Mouse (Mus musculus) gastrocnemius, adult 8-10 months (tissue): ENCODE data around the gene Msx3. TPM values are rescaled to one million over a fixed set of nuclear protein-coding genes. Genes with fewer than 3 reads are reported as not detected.

Experiments
- DNase-seq, 2 experiments: peaks; one replicate each; pipeline ENCODE4 v3.0.0; 2022; ENCODE audit warnings: low spot score in 2 of 2
- total RNA-seq, 4 experiments: library from RNA; stranded (reverse); gene quantifications; 2 replicates each; pipeline ENCODE4 v1.2.4; 2022

Gene Msx3
- not detected for total RNA-seq

DNA sequence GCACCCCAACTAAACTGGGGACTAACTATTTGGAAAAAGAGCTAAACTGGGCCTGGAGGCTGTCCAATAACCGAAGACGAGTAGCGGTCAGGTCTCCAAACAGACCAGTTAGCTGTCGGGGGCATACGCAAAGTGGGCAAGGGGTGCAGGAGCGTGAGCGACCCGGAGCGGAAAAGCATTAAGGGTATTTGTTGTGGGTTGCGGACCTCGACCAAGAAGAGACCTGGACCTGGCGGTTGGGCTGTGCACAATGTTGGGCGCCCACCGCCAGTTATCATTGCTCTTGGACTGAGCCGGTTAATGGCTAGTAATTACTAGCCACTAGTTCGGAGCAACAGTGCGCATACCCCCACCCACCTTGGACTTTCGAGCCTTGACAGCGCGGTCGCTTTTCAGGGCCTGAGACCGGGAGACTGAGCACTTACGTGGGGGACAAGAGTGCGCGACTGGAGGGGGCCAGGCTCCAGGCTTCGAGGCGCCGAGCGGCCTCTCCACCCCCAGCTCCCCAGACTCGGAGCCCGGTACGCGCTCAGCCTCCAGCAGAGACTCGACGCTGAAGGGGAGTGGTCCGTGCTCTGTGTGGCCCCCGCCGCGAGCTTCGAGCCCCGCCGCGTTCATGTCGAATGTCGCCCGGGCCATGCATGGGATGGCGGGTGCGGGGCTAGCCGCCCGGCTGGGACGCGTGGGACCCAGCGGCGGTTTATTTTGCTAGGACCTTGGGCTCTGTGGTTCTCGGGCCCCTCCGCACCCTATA, at the start of gene Msx3:
TSS of gene Msx3 (minus strand) at position 729 of the 754 bp plus-strand sequence.
- no peak for DNase-seq

DNA sequence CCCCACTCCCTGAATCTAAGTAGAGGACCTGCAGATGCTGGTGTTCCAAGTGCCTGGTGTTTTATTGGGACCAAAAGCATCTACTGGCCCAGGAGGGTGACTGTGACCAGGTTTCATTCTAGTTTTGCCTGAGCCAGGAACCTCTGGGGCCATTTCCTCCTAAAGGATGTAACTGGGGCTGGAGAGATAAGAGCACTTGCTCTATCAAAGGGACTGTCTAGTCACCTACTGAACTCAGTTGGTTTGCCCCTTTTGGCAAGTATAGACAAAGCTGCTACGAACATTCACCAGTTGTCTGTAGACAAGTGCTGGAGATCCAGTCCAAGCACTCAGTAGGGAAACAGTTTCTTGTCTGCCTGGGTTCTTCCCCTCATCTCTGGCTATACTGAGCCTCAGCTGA, 49.6 kb upstream of the Msx3 start:
- DNase-seq, result no peak

DNA sequence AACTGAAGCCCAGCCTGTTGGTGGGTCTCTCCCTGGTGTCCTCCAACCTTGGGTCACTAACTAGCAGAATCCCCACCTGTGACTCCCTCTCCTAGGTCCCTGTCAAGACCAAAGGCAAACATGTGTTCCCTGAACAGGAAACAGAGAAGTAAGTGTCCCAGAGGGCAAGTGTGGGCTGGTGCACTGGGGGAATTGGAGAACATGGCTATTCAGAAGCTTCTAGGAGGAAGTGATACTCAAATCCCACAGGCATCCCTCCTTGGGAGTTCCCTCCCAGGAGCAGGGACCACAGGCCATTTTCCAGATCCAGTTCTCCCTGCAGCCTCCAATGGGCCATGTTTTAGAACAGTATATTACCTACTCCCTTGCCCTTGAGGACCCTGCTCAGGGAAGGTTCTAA, 47.2 kb upstream of the Msx3 start:
- DNase-seq, result no peak

DNA sequence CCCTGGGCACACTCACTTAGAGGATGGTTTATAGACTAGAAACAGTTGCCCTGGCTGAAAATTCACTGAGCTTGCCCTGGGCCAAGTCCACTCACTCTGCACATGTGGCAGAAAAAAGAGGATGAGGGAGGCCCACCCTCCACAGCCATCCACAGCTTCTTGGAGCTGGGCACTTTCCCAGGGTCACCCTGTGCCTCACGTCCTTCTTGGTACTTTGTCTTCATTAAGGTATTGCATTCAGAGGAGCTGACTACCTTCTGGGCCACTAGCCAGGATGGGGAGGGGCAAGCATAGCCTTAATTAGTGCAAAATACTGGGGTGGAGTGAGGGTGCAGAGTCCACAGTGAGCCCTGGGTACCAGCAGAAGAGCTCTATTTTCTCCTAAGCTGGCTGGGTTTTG, 46.7 kb upstream of the Msx3 start:
- no peak for DNase-seq

DNA sequence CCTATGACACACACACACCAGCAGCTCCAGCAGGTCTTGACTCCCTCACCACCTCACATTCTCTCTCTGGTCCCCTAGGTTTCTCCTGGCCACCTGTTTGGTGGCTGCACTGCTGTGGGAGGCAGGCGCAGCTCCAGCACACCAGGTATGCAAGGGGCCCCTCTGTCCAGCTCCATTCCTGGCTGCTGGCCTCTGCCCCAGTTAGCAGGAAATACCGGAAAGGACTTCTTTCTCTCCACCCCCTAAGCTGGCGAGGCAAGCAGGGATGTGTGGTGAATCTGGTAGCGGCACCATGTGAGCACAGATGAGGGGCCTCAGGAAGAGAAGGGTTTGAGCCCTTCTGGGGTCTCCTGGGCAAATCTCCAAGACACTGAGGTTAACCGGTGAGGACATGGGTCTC, 46.1 kb upstream of the Msx3 start:
- no peak for DNase-seq

DNA sequence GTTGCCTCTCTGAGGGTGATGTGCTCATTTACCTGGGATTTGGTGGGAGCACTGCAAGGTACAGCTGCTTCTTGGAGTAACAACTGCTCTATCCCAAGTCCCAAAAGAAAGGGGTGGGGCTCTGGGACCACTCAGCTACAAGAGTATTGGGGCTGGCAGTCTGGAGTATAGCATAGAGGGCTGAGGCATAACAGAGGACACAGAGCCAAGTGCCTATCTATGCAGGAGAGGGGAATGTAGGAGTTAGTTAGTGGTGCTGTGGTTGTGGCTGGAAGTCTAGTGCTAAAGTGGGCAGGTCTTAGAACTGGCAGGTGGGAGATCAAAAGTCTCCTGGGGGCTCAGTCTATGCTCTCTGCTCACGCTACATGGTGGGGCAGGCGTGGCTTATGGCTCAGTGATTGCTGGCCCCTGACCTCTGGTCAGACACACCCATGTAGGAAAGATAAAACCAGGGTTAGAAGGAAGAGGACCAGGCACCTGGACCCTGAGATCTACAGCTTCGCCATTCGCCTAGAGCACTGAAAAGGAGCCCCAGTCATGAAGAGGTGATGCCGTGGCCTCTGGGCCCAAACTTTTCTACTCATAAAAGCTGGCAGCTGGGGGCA, 44.1 kb upstream of the Msx3 start, which contains the start of gene Prap1:
TSS of gene Prap1 (plus strand) at position 472 of the 605 bp plus-strand sequence.
- no peak for DNase-seq

DNA sequence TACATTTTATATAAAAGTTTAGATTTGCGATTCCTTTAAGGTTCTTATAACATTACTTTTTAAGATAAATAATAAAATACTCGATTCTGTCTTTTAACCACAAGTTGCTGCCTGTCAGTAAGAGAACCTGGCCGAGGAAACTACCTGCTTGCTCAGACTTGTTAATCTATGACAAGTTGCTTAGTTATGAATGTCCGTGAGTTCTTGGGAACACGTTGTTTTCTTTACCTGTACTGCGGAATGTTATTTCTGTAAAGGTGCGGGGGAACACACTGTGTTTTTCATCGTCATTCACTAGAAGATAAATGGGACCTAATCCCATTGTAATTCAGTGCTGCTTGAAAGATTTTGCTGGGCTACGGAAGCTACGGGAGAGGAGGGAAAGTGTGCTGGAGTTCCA, 41.7 kb upstream of the Msx3 start:
- no peak for DNase-seq

DNA sequence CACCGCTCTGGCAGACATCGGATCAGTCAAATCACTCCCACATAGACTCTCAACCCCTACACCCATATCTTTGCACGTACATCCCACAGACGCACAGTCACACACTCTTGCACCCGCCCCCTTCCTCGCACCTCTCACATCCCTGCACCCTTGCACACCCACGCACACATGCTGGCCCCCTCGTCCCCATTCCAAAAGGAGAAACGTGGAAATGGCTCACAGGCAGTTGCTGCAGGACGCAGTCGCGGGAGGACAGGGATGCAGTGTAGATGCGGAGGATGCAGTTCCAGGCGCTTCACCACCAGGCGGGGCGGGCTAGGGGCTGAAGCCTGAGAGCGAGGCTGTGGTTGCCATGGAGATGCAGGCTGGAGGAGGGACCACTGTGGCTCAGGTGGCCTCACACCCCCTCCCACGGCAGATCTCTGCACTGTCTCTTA, 33.4 kb upstream of the Msx3 start, which contains the start of gene Caly:
TSS of gene Caly (minus strand) at position 307 of the 437 bp plus-strand sequence.
- no peak for DNase-seq

DNA sequence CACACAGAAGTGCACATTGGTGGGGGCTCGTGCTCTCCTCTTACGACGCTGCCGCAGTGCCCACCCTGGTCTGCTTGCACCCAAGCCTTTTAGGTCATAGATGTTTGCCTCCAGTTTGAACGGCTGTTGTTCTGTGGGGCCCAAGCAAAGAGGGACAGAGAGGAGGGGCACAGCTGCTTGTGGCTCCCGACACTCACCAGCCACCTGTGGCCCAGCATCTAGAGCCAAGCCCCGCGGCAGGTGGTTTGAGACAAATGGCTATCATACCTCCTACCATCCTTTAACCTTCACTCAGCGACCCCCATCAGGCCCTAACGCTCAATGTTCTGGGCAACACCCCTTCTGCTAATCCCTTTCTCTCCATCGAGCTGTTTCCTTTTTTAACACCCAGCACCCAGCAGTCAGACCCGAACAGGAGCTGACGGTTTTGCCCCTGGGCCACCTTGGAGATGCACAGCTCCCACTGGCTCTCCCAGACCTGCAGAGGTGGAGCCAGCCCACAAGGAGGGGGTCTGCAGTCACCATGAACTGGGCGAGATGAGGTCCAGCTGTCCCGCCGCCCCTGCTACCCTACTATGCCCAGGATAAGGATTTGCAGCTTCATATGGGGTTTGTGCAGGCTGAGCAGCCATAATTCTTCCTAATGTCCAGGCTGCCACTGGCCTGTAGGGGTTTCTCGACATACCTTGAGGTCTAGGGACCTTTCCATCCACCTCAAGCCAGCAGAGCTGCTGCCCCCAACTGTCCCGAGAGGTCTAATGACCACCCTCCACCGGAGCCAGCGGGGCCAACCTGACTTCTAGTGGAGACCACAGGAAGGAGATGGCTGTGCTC, 32.7 kb upstream of the Msx3 start:
- no peak for DNase-seq

DNA sequence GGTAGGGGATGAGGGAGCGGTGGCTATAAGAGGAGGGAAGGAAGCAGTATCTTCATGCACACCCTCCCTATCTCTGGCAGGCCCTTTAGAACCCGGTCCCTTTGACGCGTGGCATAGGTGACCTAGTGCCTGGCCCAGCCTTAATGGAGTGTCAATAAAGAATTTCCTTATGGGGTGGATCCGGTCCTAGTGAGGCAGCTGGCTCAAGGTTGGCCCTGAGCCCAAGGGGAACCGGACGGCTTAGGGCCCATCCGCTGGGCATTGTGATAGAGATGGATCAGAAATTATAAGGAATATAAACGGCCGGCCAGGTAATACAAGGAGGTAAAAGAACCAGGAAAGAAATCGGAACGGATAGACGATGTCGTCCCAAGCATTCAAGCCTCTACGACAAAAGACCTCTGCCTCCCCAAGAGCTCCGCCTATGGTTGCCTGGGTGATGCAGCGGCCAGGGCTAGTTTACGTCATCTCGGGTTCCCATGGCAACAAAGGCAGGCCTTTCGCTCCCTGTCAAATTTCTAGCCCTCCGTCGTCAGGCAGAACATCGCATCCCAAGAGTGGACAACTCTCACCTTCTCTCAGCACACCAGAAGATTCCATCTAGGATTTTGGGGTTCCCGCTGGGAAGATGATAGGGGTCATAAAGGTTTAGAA, 31.7 kb upstream of the Msx3 start:
- no peak for DNase-seq

DNA sequence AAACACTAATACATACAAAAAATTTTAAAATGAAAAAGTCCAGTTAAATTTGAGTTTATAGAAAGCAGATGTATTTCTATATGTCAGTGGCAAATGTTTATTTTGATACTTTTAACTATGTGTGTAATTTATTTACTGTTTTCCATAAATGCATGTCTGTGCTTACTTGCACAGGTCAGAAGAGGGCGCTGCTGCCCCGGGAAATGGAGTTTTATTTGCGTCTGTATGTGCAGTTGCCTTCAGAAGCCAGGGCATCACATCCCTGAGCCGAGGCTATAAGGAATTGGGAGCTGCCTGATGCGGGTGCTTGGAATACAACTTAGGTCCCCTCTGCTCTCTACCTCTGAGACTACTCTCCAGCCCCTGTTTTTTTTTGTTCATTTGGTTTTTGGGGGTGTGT, 29.8 kb upstream of the Msx3 start:
- DNase-seq, result peak in 1 of 2 experiments; percentile 31

DNA sequence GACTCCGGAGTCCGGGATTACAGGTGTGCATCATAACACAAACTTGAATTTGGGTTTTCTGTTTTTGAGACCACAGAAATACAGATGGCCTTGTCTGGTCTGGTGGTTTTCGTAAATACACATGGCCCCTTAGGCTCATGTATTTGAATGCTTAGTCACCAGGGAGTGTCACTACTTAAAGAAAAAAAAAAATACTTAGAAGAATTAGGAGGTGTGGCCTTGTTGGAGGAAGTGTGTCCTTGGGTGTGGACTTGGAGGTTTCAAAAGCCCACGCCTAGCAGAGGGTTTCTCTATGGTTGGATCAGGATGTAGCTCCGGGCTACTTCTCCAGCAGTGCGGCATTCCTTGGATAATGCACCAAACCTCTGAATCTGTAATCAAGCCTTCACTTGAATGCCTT, 28.8 kb upstream of the Msx3 start:
- DNase-seq, result no peak

DNA sequence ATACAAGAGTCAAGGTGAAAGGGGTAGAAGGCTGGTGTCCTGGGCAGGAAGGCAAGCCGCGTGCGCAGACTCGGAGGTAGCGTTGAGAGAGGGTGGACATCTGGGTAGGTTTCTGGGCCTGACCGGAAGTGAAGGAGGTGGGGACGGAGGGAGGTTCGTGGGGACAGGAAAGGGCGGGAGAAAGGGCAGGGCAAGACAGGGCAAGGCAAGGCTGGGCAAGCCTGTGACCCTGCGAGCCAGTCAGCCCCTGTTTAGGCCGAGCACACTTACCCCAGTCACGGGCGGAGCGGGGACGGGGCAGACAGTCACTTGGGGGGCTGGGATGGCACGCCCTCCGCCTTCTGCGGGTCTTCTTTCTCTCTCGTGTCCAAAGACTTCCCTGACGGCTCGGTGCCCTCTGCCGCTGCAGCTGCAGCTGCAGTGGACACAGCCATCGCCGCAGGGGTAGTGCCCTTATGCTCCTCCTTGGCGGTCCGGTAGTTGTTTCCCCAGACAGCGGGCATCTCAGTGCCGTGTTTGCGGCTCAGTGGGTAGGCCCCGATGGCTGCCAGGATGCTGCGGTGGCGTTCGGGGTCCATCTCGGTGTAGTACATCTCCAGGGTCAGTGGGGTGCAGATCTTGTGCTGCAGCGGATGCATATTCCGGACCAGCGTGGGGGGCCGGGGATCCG, 21.3 kb upstream of the Msx3 start:
- DNase-seq, result no peak

DNA sequence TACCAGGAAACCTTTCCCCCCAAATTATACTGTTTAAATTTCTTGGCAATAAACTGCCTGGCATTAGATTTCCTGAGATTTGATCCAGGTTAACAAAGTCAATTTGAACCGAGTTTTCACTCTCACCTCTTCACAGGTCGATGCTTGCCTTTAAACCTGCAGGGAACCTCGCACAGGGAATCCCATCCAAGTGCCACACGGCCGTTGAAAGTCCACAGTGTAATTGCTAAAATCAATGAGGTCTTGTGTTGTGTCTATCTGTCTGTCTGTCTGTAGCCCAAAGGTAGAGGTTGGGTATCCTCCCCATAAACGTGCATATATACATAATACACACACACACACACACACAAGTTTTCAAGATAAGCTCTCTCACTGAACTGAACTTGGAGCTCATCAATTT, 18.5 kb upstream of the Msx3 start:
- no peak for DNase-seq

DNA sequence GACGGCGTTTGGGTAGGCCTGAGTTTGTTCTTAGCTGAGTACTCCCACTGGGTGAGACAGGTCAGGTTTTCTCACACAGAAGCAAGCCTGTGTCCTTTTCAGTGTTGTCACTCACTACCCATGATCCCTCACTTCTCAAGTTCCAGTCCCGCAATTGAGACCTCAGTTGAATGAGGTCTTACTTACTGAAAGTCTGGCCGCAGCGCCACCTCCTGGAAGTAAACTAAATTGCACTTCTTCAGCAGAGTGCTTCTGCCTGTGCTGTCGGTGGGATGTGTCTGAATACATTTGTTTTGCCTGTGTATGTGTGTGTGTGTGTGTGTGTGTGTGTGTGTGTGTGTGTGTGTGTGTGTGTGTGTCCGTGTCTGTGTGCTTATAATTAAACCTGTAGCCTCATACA, 14.2 kb upstream of the Msx3 start:
- peak; percentile 29 to 48 for DNase-seq

DNA sequence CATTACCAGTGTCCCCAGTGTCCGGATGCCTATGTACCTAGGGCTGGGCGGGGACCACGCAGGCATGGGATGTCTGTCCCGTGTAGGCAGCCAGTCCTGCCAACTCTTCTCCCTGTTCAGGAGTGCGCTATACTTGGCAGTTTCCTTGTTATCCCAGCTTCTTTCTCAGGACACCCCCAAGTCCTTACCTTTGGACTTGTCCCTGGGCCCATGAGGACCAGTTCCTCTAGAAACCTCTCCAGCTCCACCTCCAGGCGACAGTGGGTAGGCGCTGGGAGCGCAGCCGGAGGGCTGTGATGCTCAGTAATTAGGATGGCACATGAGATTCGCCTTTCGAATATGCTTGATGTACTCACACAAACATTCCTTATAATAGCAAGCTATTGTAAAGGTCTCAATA, 13.4 kb upstream of the Msx3 start:
- DNase-seq, result no peak

DNA sequence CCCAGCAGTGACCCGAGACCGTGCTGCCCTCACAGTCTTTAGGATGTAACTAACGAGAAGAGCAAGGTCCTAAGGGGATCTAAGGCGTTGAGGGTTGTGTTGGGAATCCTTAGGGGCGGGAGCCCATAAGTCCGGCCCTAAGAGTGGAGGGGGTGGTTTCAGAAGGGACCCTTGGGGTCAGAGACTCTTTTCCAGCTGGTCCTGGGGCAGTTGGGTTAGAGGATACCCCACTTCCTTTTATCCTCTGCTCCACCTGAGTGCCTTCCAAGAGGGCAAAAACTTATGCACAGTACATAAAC, 12.9 kb upstream of the Msx3 start:
- DNase-seq, result no peak

DNA sequence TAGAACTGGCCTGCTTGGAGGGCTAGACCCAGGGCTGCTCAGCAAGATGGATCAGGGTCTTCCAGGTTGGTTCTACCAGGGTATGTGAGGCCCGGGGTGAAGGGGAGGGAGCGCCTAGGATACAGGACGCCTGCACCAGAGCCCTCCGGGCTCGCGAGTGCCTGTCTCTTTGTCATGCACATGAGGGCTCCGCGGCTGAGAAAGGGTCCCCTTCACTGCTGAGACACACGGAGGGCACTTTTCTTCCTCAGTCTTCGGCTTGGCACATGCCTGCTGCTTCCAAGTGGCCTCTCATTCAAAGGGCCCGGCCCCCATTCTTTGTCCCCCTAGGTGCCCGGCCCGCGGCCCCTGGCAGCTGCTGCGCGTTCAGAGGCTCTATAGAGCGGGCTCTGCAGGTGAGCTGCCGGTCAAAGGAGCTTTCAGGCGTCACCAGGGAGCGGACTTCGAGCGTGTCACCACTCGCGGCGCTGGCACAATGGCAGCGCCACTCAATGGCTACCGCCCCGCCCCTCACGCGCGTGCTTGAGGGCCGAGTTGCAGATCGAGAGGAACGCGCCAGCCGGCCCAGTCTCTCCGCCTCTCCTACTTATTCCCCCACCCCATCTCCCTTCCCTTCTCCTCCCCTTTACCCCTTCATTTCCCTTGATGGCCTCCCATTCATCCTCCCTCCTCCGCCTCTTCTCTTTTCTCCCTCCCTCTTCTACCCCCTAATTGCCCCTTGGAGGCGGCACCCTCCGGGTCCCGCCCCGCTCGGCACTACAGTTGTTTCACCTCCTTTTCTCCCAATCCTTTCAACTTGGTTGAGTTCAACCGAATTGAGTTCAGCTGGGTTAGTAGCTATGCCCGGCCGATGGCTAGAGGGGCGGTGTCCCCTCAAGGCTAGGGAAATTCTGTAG, 12.3 kb upstream of the Msx3 start:
- no peak for DNase-seq

DNA sequence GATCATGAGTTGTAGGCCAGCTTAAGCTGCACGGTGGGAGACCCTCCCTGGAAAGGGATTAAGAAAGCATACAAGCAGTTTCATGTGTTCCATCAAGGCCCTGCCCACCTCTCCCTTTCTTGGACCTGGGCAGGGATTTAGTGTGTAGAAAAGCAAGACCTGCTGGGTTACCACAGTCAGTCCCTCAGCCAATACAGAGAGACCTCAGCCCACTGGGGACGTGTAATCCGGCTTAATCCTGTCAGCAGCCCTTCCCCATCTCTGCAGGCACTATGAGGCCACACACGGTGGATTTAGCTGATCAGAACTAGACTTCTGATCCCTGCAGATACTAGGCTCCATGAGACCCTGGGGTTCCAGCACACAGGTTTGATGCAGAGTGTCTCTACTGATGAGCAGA, 10.7 kb upstream of the Msx3 start:
- DNase-seq, result no peak

DNA sequence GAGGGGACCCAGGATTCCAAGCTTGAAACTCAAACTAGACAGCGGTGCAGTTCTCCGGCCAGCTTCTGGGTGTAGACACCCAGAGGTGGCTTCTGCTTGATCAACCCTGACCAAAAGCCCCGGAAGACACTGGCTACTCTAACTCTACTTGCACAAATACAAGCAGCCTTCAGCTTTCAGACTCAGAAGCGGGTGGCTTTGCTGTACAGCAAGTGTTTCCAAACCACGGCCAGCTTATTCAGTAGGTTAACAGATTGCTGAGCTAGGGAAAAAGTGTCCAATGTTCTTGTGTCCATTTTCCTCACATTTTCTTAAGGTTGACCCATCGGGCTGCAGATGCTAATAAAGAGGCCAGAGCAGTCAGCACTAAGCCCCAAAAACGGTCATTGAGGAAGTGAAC, 9.6 kb upstream of the Msx3 start:
- no peak for DNase-seq
